Comparison of ENCODE assay signal across 20 mouse cellular contexts in genomic region chr8:86759090-86759491, GRCm38 (mm10). TPM values are rescaled to one million over a fixed set of nuclear protein-coding genes. Genes with fewer than 3 reads are reported as not detected.
DNase-seq lines count a peak whose midpoint lies in the region; ATAC-seq and TF ChIP-seq lines count a peak whose summit lies in the region.
"Had no signal": no experiment of that assay in that cellular context is flagged by ENCODE, and none has a peak within 500 bp of the region (broad histone marks: within the 10 kb centered on the region; RNA-seq: fewer than 3 reads in every experiment).

No protein-coding gene starts in this region.

- H3K4me2 ChIP-seq in lung, embryonic 15.5 days: no peak overlapping the region
- H3K4me2 ChIP-seq in intestine, embryonic 14.5 days (ENCODE audit: low read length): no peak overlapping the region
- no peak overlapping the region for H3K4me2 ChIP-seq in liver, embryonic 14.5 days (ENCODE audit: low read depth)
- H3K4me2 ChIP-seq in stomach, embryonic 14.5 days (replicated peaks; ENCODE audit: low read depth, low read length): no peak overlapping the region
- H3K4me2 ChIP-seq: midbrain, embryonic 13.5 days had no signal

- H3K4me3 ChIP-seq in lung, embryonic 15.5 days: no peak overlapping the region
- no peak overlapping the region for H3K4me3 ChIP-seq in intestine, embryonic 14.5 days (ENCODE audit: low read depth, low read length)
- H3K4me3 ChIP-seq in liver, embryonic 14.5 days (ENCODE audit: insufficient read depth in 1 of 2, low read depth in 2 of 2, low read length in 2 of 2): no peak overlapping the region
- H3K4me3 ChIP-seq in stomach, embryonic 14.5 days (ENCODE audit: low read depth, low read length): no peak overlapping the region
- H3K4me3 ChIP-seq in limb, embryonic 10.5 days: no peak overlapping the region
- H3K4me3 ChIP-seq: erythroblast, embryonic 14.5 days; layer of hippocampus, adult 2 months; left cerebral cortex, adult 2 months; midbrain, embryonic 13.5 days had no signal

- peak overlapping the region; percentile 60 for H3K27ac ChIP-seq in lung, embryonic 15.5 days
- H3K27ac ChIP-seq in intestine, embryonic 14.5 days (ENCODE audit: low read depth): no peak overlapping the region
- H3K27ac ChIP-seq in liver, embryonic 14.5 days: peak overlapping the region; percentile 53
- H3K27ac ChIP-seq in stomach, embryonic 14.5 days (ENCODE audit: low read length): no peak overlapping the region
- no peak overlapping the region for H3K27ac ChIP-seq in limb, embryonic 10.5 days
- H3K27ac ChIP-seq: layer of hippocampus, adult 2 months; left cerebral cortex, adult 2 months; midbrain, embryonic 13.5 days had no signal

- peaks cover 28% of the 10 kb centered on the region for H3K4me1 ChIP-seq in lung, embryonic 15.5 days
- H3K4me1 ChIP-seq in intestine, embryonic 14.5 days (replicated peaks; ENCODE audit: control insufficient read depth, insufficient read depth, low read length): no peaks in the 10 kb centered on the region
- peaks cover 13 to 18% of the 10 kb centered on the region in 2 experiments for H3K4me1 ChIP-seq in liver, embryonic 14.5 days (replicated peaks; ENCODE audit: control insufficient read depth in 2 of 2, insufficient read depth in 2 of 2, low read length in 1 of 2)
- no peaks in the 10 kb centered on the region for H3K4me1 ChIP-seq in stomach, embryonic 14.5 days (ENCODE audit: control insufficient read depth, insufficient read depth, low read length)
- 0 out of 2 replicates have a peak, but pooled peaks cover 5% of the 10 kb centered on the region for H3K4me1 ChIP-seq in limb, embryonic 10.5 days

- 9% methylated on average over 4 of the region's 4 CpGs for WGBS in lung, embryonic 15.5 days
- WGBS in intestine, embryonic 14.5 days: 27% methylated on average over 4 of the region's 4 CpGs
- WGBS in liver, embryonic 14.5 days (ENCODE audit: insufficient replicate concordance): 6% methylated on average over 4 of the region's 4 CpGs
- 27% methylated on average over 4 of the region's 4 CpGs for WGBS in stomach, embryonic 14.5 days
- 79% methylated on average over 4 of the region's 4 CpGs for WGBS in limb, embryonic 10.5 days

- no peaks in the 10 kb centered on the region for H3K27me3 ChIP-seq in lung, embryonic 15.5 days
- H3K27me3 ChIP-seq in intestine, embryonic 14.5 days (replicated peaks; ENCODE audit: control insufficient read depth, insufficient read depth, low read length): peaks cover 11% of the 10 kb centered on the region
- no peaks in the 10 kb centered on the region; the same call in none of the 2 replicates for H3K27me3 ChIP-seq in liver, embryonic 14.5 days (ENCODE audit: control insufficient read depth, insufficient read depth, low read length)
- no peaks in the 10 kb centered on the region for H3K27me3 ChIP-seq in stomach, embryonic 14.5 days (ENCODE audit: control insufficient read depth, insufficient read depth, low read length)
- peaks cover 5% of the 10 kb centered on the region; the same call in 1 of the 2 replicates for H3K27me3 ChIP-seq in limb, embryonic 10.5 days (ENCODE audit: low read depth, poor library complexity, severe bottlenecking)
- H3K27me3 ChIP-seq: midbrain, embryonic 13.5 days had no signal

- ATAC-seq in lung, embryonic 15.5 days (ENCODE audit: borderline replicate concordance, extremely low read depth, low FRiP score, low TSS enrichment): peak; percentile 82; the same call in 1 of the 2 replicates
- 0 out of 2 replicates have a peak, but pooled peaks have one; percentile 50 for ATAC-seq in intestine, embryonic 14.5 days (replicated peaks; ENCODE audit: low FRiP score, low TSS enrichment, low read depth)
- ATAC-seq in liver, embryonic 14.5 days (ENCODE audit: insufficient read depth): peak; percentile 90
- peak; percentile 88 for ATAC-seq in stomach, embryonic 14.5 days (ENCODE audit: insufficient number of reproducible peaks, insufficient read depth, low FRiP score, low read depth)
- ATAC-seq: forebrain, postnatal 0 days; hindbrain, embryonic 16.5 days; midbrain, embryonic 13.5 days had no signal

- H3K36me3 ChIP-seq in lung, embryonic 15.5 days: no peaks in the 10 kb centered on the region
- H3K36me3 ChIP-seq in intestine, embryonic 14.5 days (ENCODE audit: control insufficient read depth, insufficient read depth, low read length): no peaks in the 10 kb centered on the region
- no peaks in the 10 kb centered on the region for H3K36me3 ChIP-seq in liver, embryonic 14.5 days (replicated peaks; ENCODE audit: control insufficient read depth, insufficient read depth, low read depth)
- no peaks in the 10 kb centered on the region for H3K36me3 ChIP-seq in stomach, embryonic 14.5 days (ENCODE audit: control insufficient read depth, insufficient read depth, low read length)
- no peaks in the 10 kb centered on the region for H3K36me3 ChIP-seq in limb, embryonic 10.5 days
- H3K36me3 ChIP-seq: midbrain, embryonic 13.5 days had no signal

- no peak for DNase-seq in lung, postnatal 14 days
- DNase-seq in intestine, embryonic 14.5 days (ENCODE audit: low spot score): no peak
- DNase-seq in liver, embryonic 14.5 days (ENCODE audit: low read depth in 3 of 3, low spot score in 3 of 3): peak in 2 of 3 experiments; percentile 16 to 34
- DNase-seq in limb, embryonic 10.5 days (ENCODE audit: low spot score): no peak
- DNase-seq in T-cell, adult 2 months (ENCODE audit: low spot score): no peak
- no peak for DNase-seq in right cerebral cortex, adult 2 months (ENCODE audit: low spot score in 2 of 2)
- DNase-seq: adrenal gland, adult 8-10 months; cerebellum, adult 8-10 months; forebrain, postnatal 0 days; gastrocnemius, postnatal 10 days; heart, postnatal 14 days; right cerebral cortex, adult 18-20 months; thymus, adult 2 months had no signal

- TF ChIP-seq EP300 in liver, embryonic 14.5 days (IDR thresholded peaks at IDR 0.05; ENCODE audit: low read depth): peak; percentile 45

- no peaks in the 10 kb centered on the region for H3K9me3 ChIP-seq in lung, embryonic 15.5 days
- no peaks in the 10 kb centered on the region for H3K9me3 ChIP-seq in intestine, embryonic 14.5 days (ENCODE audit: control insufficient read depth, low read length)
- H3K9me3 ChIP-seq in liver, embryonic 14.5 days (ENCODE audit: control insufficient read depth, low read length): no peaks in the 10 kb centered on the region
- no peaks in the 10 kb centered on the region for H3K9me3 ChIP-seq in stomach, embryonic 14.5 days (ENCODE audit: control insufficient read depth, low read depth, low read length)
- no peaks in the 10 kb centered on the region for H3K9me3 ChIP-seq in limb, embryonic 10.5 days (replicated peaks)
- H3K9me3 ChIP-seq: midbrain, embryonic 13.5 days had no signal

- no peak overlapping the region for H3K9ac ChIP-seq in lung, embryonic 15.5 days
- H3K9ac ChIP-seq in intestine, embryonic 14.5 days (ENCODE audit: low read length): no peak overlapping the region
- no peak overlapping the region for H3K9ac ChIP-seq in liver, embryonic 14.5 days (replicated peaks)
- no peak overlapping the region for H3K9ac ChIP-seq in stomach, embryonic 14.5 days (replicated peaks; ENCODE audit: low read depth, low read length)
- H3K9ac ChIP-seq: forebrain, postnatal 0 days; midbrain, embryonic 13.5 days had no signal

- no peak for TF ChIP-seq CTCF in liver, embryonic 14.5 days (IDR thresholded peaks at IDR 0.05; ENCODE audit: low read depth)

RNA-seq across cellular contexts. Expression of gene Siah1a, which starts 13.4 kb away (rescaled TPM):
- polyA plus RNA-seq in lung, embryonic 15.5 days (2015; fragmentation: Nextera tagmentation; extraction: Ambion mirVana): 49.9 and 50.8 TPM in 2 replicates
- 39.2 and 39.4 TPM in 2 replicates for polyA plus RNA-seq in intestine, embryonic 14.5 days (2014; fragmentation: Nextera tagmentation; extraction: Ambion mirVana)
- 8.7 and 9.5 TPM in 2 replicates for polyA plus RNA-seq in liver, embryonic 14.5 days (2012; rRNA removed)
- 14.0 and 16.0 TPM in 2 replicates for polyA plus RNA-seq in liver, embryonic 14.5 days (2014; fragmentation: Nextera tagmentation; extraction: Ambion mirVana)
- 39.1 and 48.9 TPM in 2 replicates for polyA plus RNA-seq in stomach, embryonic 14.5 days (2014; fragmentation: Nextera tagmentation; extraction: Ambion mirVana)
- 46.8 and 56.1 TPM in 2 replicates for polyA plus RNA-seq in limb, embryonic 10.5 days (2016; fragmentation: Nextera tagmentation; extraction: Ambion mirVana)

RNA-seq across cellular contexts. Expression of gene Gm10638, which starts 13.6 kb away (rescaled TPM):
- polyA plus RNA-seq in lung, embryonic 15.5 days (2015; fragmentation: Nextera tagmentation; extraction: Ambion mirVana): 4.0 and 5.0 TPM in 2 replicates
- polyA plus RNA-seq in intestine, embryonic 14.5 days (2014; fragmentation: Nextera tagmentation; extraction: Ambion mirVana): 3.1 TPM in 2 replicates
- polyA plus RNA-seq in liver, embryonic 14.5 days (2012; rRNA removed): 0.27 and 0.33 TPM in 2 replicates
- 1.1 and 1.5 TPM in 2 replicates for polyA plus RNA-seq in liver, embryonic 14.5 days (2014; fragmentation: Nextera tagmentation; extraction: Ambion mirVana)
- polyA plus RNA-seq in stomach, embryonic 14.5 days (2014; fragmentation: Nextera tagmentation; extraction: Ambion mirVana): 3.7 and 3.9 TPM in 2 replicates
- polyA plus RNA-seq in limb, embryonic 10.5 days (2016; fragmentation: Nextera tagmentation; extraction: Ambion mirVana): 4.0 and 6.0 TPM in 2 replicates

Comparison
In these comparisons a context has a peak if more than half of its experiments do, and no peak if none do; other contexts are left out.
1. H3K27ac ChIP-seq: peak in lung, embryonic 15.5 days (single experiment) and liver, embryonic 14.5 days (single experiment); none in intestine, embryonic 14.5 days (single experiment), stomach, embryonic 14.5 days (single experiment) and limb, embryonic 10.5 days (single experiment).
2. DNase-seq: peak in liver, embryonic 14.5 days (2 of 3); none in lung, postnatal 14 days (single experiment), intestine, embryonic 14.5 days (single experiment), limb, embryonic 10.5 days (single experiment), T-cell, adult 2 months (single experiment) and right cerebral cortex, adult 2 months (0 of 2).
3. Peak in every context shown above with its lines, with median percentiles within 50 percentile points of each other: ATAC-seq.